Mouse (Mus musculus) lung, embryonic 14.5 days (tissue): ENCODE results near the gene Hk2. TPM values are rescaled to one million over a fixed set of nuclear protein-coding genes. Genes with fewer than 3 reads are reported as not detected.

ENCODE experiments used
- ATAC-seq: fragments of 200-750 bp; cut with Nextera tagmentation; 2 replicates; pipeline ENCODE4 v1.8.0; 2017; ENCODE audit warnings: mild to moderate bottlenecking, moderate TSS enrichment, moderate library complexity; ENCODE audit not compliant: insufficient read depth
- DNase-seq: peaks from one replicate; pipeline ENCODE4 v3.0.0-alpha.2; 2015
- H3K27ac ChIP-seq: fragments of 300-500 bp; sonication (generic); 2 replicates; pipeline ENCODE4 v1.5.1; 2014; ENCODE audit warnings: low read depth, mild to moderate bottlenecking, moderate library complexity
- H3K27me3 ChIP-seq: fragments of 300-500 bp; sonication (generic); 2 replicates; pipeline ENCODE4 v1.6.1; 2014; ENCODE audit warnings: low read length, control low read depth; ENCODE audit not compliant: insufficient read depth
- H3K36me3 ChIP-seq: fragments of 300-500 bp; sonication (generic); 2 replicates; pipeline ENCODE4 v1.6.1; 2014; ENCODE audit warnings: control low read depth; ENCODE audit not compliant: insufficient read depth
- H3K4me1 ChIP-seq: fragments of 300-500 bp; sonication (generic); 2 replicates; pipeline ENCODE4 v1.6.1; 2014; ENCODE audit warnings: antibody characterized with exemption, control low read depth; ENCODE audit not compliant: insufficient read depth
- H3K4me2 ChIP-seq: fragments of 300-500 bp; sonication (generic); 2 replicates; pipeline ENCODE4 v1.6.1; 2014; ENCODE audit warnings: mild to moderate bottlenecking
- H3K4me3 ChIP-seq: fragments of 300-500 bp; sonication (generic); 2 replicates; pipeline ENCODE4 v1.5.1; 2014; ENCODE audit warnings: low read depth, low read length
- H3K9ac ChIP-seq: fragments of 300-500 bp; sonication (generic); 2 replicates; pipeline ENCODE4 v1.6.1; 2014
- H3K9me3 ChIP-seq: fragments of 300-500 bp; sonication (generic); 2 replicates; pipeline ENCODE4 v1.6.1; 2016; ENCODE audit warnings: low read depth, low read length, control low read depth
- CTCF ChIP-seq: IDR thresholded peaks from 2 replicates; pipeline ENCODE4 v1.5.1; 2016; ENCODE audit warnings: antibody characterized with exemption, low read depth
- WGBS: fragments of 180-500 bp; shearing (Covaris S2); extraction: QIAGEN DNeasy Blood & Tissue Kit; methylation state at CpG from one replicate; pipeline ENCODE4 v1.1.7; 2014; 5-methylcytosine and 5-hydroxymethylcytosine counted together
- polyA plus RNA-seq: library from polyadenylated mRNA; unstranded; fragments of >200 nt; fragmentation: Nextera tagmentation; extraction: Ambion mirVana; gene quantifications from 2 replicates; pipeline ENCODE4 v1.2.1, GENCODE M21; 2014

Gene Hk2
- polyA plus RNA-seq, 1 experiment from 2014 or later: 22.4 TPM

- 74% methylated on average over 7 of the region's 7 CpGs for WGBS
- Histone ChIP-seq H3K4me2 (no peak overlapping the region), H3K4me3 (no peak overlapping the region), H3K27me3 (no peaks in the 10 kb centered on the region), H3K9me3 (no peaks in the 10 kb centered on the region), H3K36me3 (peaks cover 83% of the 10 kb centered on the region), H3K27ac (no peak overlapping the region), H3K4me1 (peaks cover under 1% of the 10 kb centered on the region; the same call in 1 of the 2 replicates), H3K9ac (no peak overlapping the region)
- DNase-seq (peak; percentile 56), ATAC-seq (no peak)
- TF ChIP-seq CTCF: peak; percentile 51
These were observed 38.9 kb downstream of the Hk2 start for GRCm38 (mm10) chr6:82735347-82735746.

GRCm38 (mm10) chr6:82728635-82729034, 45.6 kb downstream of the Hk2 start:
- DNase-seq (no peak), ATAC-seq (no peak)
- TF ChIP-seq CTCF: no peak
- H3K9me3 ChIP-seq: no peaks in the 10 kb centered on the region
- H3K27me3 ChIP-seq: no peaks in the 10 kb centered on the region
- peaks cover 72% of the 10 kb centered on the region for H3K36me3 ChIP-seq
- no peak overlapping the region for H3K4me2 ChIP-seq
- H3K9ac ChIP-seq: no peak overlapping the region
- no peak overlapping the region for H3K4me3 ChIP-seq
- H3K4me1 ChIP-seq: 0 out of 2 replicates have a peak, but pooled peaks cover 3% of the 10 kb centered on the region
- H3K27ac ChIP-seq: no peak overlapping the region
- WGBS: 88% methylated on average over 21 of the region's 21 CpGs

DNA sequence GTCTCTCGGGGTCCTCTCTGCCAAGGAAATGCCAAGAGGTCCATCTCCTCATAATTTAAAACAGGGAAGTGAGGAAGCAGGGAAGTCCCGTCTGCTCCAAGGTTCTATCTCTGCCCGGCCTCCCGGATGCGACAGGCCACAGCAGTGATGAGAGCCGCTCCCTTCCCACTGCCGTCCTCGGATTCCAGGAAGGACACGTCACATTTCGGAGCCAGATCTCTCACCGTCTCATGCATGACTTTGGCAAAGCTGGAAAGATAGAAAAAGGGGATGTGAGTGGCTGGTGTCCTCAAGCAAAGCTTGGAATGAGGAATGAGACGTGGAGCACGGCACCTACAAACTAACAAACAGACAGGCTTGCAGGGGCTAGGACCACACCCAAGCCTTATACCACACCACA, 47.0 kb downstream of the Hk2 start:
- ATAC-seq (no peak), DNase-seq (no peak)
- Histone ChIP-seq H3K4me3 (no peak overlapping the region), H3K4me2 (no peak overlapping the region), H3K9ac (no peak overlapping the region), H3K27me3 (no peaks in the 10 kb centered on the region), H3K36me3 (peaks cover 66% of the 10 kb centered on the region), H3K9me3 (no peaks in the 10 kb centered on the region), H3K4me1 (peaks cover 11% of the 10 kb centered on the region; the same call in 1 of the 2 replicates), H3K27ac (no peak overlapping the region)
- WGBS: 90% methylated on average over 13 of the region's 13 CpGs
- no peak for TF ChIP-seq CTCF

GRCm38 (mm10) chr6:82723321-82723720, 50.9 kb downstream of the Hk2 start:
- DNase-seq (peak; percentile 83), ATAC-seq (peak; percentile 89)
- peak overlapping the region; percentile 90 for H3K27ac ChIP-seq
- H3K36me3 ChIP-seq: peaks cover 30% of the 10 kb centered on the region
- no peaks in the 10 kb centered on the region for H3K9me3 ChIP-seq
- TF ChIP-seq CTCF: no peak
- WGBS: 20% methylated on average over 5 of the region's 5 CpGs
- H3K4me1 ChIP-seq: peaks cover 11% of the 10 kb centered on the region
- no peak overlapping the region for H3K4me2 ChIP-seq
- peak overlapping the region; percentile 36 for H3K9ac ChIP-seq
- no peak overlapping the region for H3K4me3 ChIP-seq
- H3K27me3 ChIP-seq: no peaks in the 10 kb centered on the region

- Histone ChIP-seq H3K9me3 (no peaks in the 10 kb centered on the region), H3K27me3 (no peaks in the 10 kb centered on the region), H3K9ac (no peak overlapping the region), H3K4me1 (no peaks in the 10 kb centered on the region), H3K27ac (no peak overlapping the region), H3K4me2 (no peak overlapping the region), H3K36me3 (no peaks in the 10 kb centered on the region), H3K4me3 (no peak overlapping the region)
- WGBS: 59% methylated on average over 4 of the region's 4 CpGs
- no peak for TF ChIP-seq CTCF
- ATAC-seq: no peak
- DNase-seq: no peak
These were observed 58.1 kb downstream of the Hk2 start for GRCm38 (mm10) chr6:82716126-82716525.

DNA sequence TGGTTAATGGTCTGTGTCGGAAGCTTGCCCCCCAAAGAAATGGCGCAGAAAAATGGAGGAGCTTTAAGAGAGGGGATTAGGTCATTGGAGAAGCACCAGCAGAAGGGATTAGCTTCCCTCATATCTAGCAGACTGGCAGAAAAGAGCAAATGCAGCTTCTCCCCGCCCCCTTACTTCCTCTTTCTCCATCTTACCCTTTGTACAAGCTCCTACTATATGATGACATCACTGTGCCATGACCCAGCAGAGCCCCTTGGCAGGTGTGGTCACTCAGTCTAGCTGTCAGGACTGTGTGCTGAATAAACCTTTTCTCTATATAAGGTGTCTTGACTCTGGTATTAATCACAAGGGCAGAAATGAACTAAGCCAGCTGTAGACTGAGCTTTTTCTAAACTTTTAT, 58.6 kb downstream of the Hk2 start:
- DNase-seq (no peak), ATAC-seq (no peak)
- Histone ChIP-seq H3K27ac (peak overlapping the region; percentile 54; the same call in 1 of the 2 replicates), H3K4me1 (no peaks in the 10 kb centered on the region), H3K9me3 (no peaks in the 10 kb centered on the region), H3K27me3 (no peaks in the 10 kb centered on the region), H3K9ac (no peak overlapping the region), H3K4me3 (no peak overlapping the region), H3K36me3 (no peaks in the 10 kb centered on the region), H3K4me2 (no peak overlapping the region)
- WGBS: 76% methylated on average over 3 of the region's 3 CpGs
- no peak for TF ChIP-seq CTCF

- no peak for ATAC-seq
- Histone ChIP-seq H3K9ac (no peak overlapping the region), H3K27me3 (no peaks in the 10 kb centered on the region), H3K27ac (peak overlapping the region; percentile 54; the same call in 1 of the 2 replicates), H3K4me1 (no peaks in the 10 kb centered on the region), H3K4me2 (no peak overlapping the region), H3K36me3 (no peaks in the 10 kb centered on the region), H3K4me3 (no peak overlapping the region), H3K9me3 (no peaks in the 10 kb centered on the region)
- WGBS: 83% methylated on average over 6 of the region's 6 CpGs
- no peak for TF ChIP-seq CTCF
- no peak for DNase-seq
These were observed 59.0 kb downstream of the Hk2 start for GRCm38 (mm10) chr6:82715253-82715652.

GRCm38 (mm10) chr6:82714841-82715240, 59.4 kb downstream of the Hk2 start:
- ATAC-seq (peak; percentile 67), DNase-seq (peak; percentile 38)
- TF ChIP-seq CTCF: no peak
- H3K9ac ChIP-seq: no peak overlapping the region
- H3K36me3 ChIP-seq: no peaks in the 10 kb centered on the region
- WGBS: 50% methylated on average over 5 of the region's 5 CpGs
- no peaks in the 10 kb centered on the region for H3K9me3 ChIP-seq
- no peak overlapping the region for H3K4me2 ChIP-seq
- H3K27me3 ChIP-seq: no peaks in the 10 kb centered on the region
- peak overlapping the region; percentile 54; the same call in 1 of the 2 replicates for H3K27ac ChIP-seq
- H3K4me1 ChIP-seq: no peaks in the 10 kb centered on the region
- H3K4me3 ChIP-seq: no peak overlapping the region
